Mouse (Mus musculus) spleen, postnatal 14 days (tissue): ENCODE results near the gene Fam13a.

ENCODE experiments used
- DNase-seq, 2 experiments: peaks; one replicate each; pipeline ENCODE4 v3.0.0; 2021 to 2022; ENCODE audit warnings: low spot score in 2 of 2

Gene Fam13a

GRCm38 (mm10) chr6:59024164-59024724 is at the start of gene Fam13a:
Gene Fam13a, minus strand, starts transcription at chr6:59024549.
- DNase-seq: no peak

GRCm38 (mm10) chr6:59072096-59073060 is 48.0 kb upstream of the Fam13a start:
- DNase-seq: no peak

- no peak for DNase-seq
Observed at GRCm38 (mm10) chr6:59071691-59072090, 47.3 kb upstream of the Fam13a start.

GRCm38 (mm10) chr6:59068187-59068586 is 43.8 kb upstream of the Fam13a start:
- DNase-seq: no peak

GRCm38 (mm10) chr6:59064440-59064839 is 40.1 kb upstream of the Fam13a start:
- DNase-seq: no peak

DNA sequence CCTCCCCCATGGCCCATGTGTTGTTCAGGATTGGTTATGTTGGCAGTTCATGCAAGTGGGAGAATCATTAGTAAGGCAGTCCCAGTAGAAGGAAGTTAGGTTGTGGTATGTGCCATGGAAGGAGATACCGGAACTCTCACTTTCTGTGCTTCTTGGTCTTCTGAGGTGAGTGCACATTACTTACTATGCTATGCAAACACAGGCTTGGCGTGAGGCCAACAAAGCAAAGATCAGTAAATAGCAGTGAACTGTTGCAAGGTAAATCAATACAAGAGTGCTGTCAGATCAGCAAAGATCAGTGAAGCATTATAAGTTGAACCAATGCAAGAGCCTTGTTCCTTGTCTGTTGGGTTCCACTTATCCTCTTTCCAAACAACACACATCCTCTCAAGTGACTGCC is 28.9 kb upstream of the Fam13a start:
- DNase-seq: no peak

DNA sequence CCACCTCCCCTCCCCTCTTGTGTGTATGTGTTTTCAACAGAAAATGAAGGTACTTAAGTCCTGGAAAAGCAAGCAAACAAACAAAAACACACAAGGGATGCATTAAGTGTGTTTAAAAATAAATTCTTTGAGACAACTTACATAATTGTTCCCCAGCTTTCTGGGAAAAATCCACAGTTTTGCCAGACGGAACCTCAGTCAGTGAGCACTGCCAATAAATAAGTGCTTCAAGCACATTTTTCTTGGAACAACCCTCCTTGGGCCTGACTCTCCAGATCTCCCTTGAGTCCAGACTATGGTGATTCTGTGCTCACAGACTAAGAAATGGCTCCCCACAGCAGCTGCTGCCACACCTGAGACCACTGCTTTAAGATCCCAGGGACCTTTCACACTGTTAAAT is 15.4 kb upstream of the Fam13a start:
- DNase-seq: no peak

- DNase-seq: no peak
Observed at GRCm38 (mm10) chr6:59032748-59033147, 8.4 kb upstream of the Fam13a start.

- no peak for DNase-seq
Observed at GRCm38 (mm10) chr6:59031539-59031938, 7.2 kb upstream of the Fam13a start.

- no peak for DNase-seq
Observed at GRCm38 (mm10) chr6:59030667-59031066, 6.3 kb upstream of the Fam13a start.

GRCm38 (mm10) chr6:59030037-59030436 is 5.7 kb upstream of the Fam13a start:
- DNase-seq: no peak

DNA sequence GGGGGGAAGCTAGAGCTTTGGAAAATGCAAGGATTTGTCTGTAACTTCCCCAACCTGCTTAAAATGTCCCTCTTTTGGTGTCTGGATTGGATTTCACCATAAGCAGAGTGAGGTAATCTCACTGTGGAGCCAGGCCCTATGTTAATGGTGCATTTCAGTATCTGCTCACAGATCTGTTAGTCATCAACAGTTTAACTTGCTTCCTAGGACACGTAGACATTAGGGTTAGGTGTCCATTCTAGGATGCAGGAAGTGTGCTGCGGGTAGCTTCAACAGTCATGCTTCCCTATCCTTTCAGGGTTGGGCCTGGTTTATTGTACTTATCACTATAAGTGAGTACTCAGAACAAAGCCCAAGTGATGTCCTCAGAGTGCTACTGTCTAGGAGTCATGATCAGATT is 4.5 kb upstream of the Fam13a start:
- DNase-seq: no peak

DNA sequence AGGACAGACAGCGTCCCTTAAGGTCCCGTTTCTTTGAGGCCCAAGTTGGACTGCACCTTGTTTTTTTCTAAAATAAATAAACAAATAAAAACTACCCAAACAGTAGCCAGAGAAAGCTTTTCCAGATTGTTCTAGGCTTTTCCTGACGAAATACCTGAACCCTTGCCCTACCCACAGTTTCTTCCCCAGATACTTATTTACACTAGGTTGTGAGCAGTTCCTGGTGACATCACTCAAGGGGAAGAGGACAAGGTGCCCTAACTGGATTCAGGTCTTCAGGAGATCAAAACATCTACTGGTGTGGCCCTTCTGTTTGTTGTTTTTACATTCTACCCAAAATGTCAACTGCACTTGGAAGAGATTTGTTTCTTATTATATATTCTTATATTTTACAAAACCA is 457 bp upstream of the Fam13a start:
- no peak for DNase-seq

GRCm38 (mm10) chr6:59023455-59024163 is 740 bp downstream of the Fam13a start:
- no peak for DNase-seq

DNA sequence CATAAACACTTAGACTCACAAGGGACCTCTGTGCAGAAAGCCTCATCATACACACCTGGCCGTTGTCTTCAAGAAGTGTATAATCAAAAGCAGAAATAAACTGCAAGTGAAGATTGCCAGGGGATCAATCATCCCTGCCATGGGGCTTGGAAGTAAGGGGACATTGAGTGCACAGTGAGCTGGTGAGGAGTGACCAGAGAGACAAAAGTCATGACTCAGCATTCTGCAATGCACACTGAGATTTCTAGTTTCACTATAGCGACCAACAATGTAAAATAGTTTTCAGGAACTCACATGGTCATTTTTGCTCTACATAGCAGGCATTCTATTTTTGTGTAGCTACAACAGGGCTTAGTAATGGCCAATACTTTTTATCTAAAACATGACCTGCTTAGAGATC is 1.7 kb downstream of the Fam13a start:
- DNase-seq: no peak

DNA sequence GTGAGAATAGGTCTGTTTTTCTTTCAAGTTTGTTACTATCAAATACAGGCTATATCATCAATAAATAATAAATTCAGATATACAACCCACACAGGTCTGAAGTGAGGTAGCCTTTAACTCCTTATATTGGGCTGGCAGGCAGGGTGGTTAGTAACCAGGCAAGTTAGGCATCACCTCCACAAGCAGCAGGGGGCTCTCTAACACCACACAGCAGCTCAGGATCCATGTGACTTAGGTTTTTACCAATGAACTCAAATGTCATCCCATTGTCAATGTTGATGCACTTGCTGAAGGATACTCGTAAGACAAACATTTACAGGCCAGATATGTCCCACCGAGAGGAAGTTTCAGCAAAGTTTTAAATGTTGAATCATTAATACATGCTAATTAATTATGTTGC is 4.0 kb downstream of the Fam13a start:
- no peak for DNase-seq

- DNase-seq: no peak
Observed at GRCm38 (mm10) chr6:59019847-59020246, 4.5 kb downstream of the Fam13a start.

GRCm38 (mm10) chr6:59016336-59016832 is 8.0 kb downstream of the Fam13a start:
- DNase-seq: no peak

DNA sequence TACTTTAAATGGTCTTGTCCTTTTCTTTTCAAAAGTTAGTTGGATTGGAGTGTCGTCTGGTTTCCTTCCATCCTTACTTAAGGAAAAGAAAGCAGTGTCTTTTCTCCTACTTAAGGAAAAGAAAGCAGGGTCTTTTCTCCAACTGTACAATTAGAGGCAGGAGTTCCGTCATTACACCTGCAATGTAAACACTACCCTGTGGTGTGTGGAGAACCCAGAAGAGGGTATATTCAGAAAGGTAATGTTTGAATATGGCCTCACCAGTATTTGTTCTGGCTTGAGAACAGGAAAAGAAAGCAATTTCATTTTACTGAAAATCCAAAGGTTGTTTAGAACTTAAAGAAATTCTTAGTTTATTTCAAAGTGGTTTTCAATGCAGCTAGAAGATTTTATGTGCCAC is 9.6 kb downstream of the Fam13a start:
- no peak for DNase-seq

DNA sequence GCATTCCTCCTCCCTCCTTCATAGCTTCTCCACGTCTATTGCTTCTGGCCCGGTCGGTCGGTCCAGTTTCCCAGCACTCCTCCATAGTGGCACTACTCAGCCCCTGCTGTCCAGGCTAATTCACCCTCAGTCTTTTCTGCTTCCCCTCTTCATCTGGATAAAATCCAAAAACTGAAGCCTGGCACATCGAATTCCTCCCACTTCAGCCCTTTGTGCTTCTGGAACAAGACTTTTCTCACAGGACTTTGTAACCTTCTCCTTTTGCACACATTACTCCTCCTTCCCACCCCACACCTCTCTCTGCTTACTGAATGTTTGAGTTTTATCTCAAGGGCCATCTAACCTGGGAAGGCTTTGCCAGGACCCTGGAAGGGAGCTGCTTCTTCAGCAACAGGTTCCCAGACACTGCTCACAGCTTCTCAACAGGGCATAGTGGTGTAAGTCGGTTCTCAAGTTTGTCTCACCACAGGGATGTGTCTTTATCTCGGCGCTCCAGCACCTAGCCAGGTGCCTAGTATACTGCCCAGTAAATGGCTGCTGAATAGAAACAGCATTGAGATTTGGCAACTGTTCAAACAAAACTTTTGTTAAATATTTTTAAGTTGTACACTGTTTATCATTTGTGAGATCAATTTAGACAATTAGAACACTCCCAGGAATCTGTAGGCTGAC is 10.1 kb downstream of the Fam13a start:
- DNase-seq: no peak

DNA sequence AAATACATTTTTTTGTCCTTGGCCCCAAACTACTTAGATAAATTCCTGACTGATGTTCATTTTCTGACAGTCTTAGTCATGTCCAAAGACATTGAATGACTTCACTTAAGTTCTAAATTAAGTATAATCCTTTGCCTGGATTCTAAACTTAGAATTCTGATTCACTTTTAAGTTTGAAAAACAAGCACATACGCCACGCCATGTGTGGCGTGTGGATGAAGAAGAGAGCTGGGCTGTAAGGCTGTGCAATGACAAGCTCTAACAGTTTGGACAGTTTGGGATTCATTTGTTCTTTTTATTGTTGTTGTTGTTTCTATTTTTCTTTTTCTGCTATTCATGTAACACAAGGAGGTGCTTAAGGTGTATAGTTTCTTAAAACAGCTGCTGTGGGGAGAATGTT is 13.6 kb downstream of the Fam13a start:
- DNase-seq: no peak

DNA sequence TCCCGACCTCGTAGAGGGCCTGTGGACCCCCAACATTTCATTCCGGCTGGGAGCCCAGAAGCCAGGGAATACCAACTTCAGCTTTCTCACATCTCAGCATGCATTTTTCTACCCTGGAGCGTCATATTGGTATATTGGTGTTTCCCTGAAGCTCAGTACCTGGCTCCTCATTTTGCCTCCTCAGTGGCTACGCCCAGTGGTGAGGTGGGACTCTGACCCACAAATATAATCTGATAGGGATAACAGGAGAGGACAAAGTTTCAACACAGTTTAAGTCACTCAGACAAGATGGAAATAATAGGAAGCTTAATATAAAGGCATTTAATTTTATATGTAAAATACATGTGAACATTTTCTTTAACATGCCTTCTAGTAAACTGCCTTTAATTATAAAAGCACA is 19.7 kb downstream of the Fam13a start:
- no peak for DNase-seq
